11 mouse cellular contexts compared by ENCODE assay signal in the genomic region with DNA sequence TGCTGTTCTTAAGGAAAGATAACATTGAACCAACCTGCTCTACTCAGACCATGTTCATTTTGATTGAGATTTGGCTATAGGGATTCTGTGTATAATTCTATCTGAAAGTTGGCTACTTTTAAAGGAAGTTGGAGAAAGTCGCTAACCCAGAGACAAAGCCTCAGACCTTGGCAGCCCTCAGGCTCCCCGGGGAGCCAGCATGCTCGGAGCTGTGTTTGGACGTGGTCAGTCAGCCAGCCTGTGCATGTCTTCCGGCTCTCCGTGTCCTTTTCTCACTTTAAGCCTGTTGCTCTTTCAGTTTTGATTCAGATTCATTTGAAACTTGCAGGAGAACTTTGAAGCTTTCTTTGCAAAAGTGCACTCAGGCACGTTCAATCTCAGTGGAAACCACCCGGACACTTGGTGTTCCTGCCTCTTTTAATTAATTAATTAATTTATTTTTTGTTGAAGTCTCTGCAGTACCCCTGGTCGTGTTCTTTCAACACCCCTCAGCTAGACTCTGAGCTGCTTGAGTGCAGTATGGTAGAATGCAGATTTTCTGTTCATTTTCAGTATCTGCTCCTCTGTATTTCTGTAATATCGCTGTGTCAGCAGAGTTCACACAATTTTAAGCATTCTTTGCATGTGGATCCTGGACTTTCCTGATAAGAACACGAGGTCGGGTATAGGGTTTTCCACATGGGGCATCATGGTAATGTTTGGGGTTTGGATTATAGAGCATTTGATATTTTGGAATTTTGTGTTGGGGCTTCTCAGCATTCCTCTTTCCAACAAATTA.
DNase-seq lines count a peak whose midpoint lies in the region; ATAC-seq and TF ChIP-seq lines count a peak whose summit lies in the region.
"Had no signal": no experiment of that assay in that cellular context is flagged by ENCODE, and none has a peak within 500 bp of the region (broad histone marks: within the 10 kb centered on the region; RNA-seq: fewer than 3 reads in every experiment).

No protein-coding gene starts in this region.

- no peak overlapping the region for H3K4me3 ChIP-seq in kidney, postnatal 0 days (replicated peaks; ENCODE audit: low read depth, low read length)
- H3K4me3 ChIP-seq in kidney, embryonic 14.5 days (ENCODE audit: low read length), result no peak overlapping the region
- H3K4me3 ChIP-seq in forebrain, embryonic 10.5 days, result no peak overlapping the region
- H3K4me3 ChIP-seq: forebrain, embryonic 13.5 days; liver, embryonic 12.5 days; neural tube, embryonic 12.5 days had no signal

- H3K4me1 ChIP-seq in kidney, postnatal 0 days (replicated peaks; ENCODE audit: insufficient read depth, low read length), result no peaks in the 10 kb centered on the region
- no peaks in the 10 kb centered on the region for H3K4me1 ChIP-seq in kidney, embryonic 14.5 days (ENCODE audit: control insufficient read depth, insufficient read depth, low read length)
- peaks cover 16% of the 10 kb centered on the region; the same call in 1 of the 2 replicates for H3K4me1 ChIP-seq in forebrain, embryonic 10.5 days
- H3K4me1 ChIP-seq: liver, embryonic 12.5 days; neural tube, embryonic 12.5 days had no signal

- H3K9me3 ChIP-seq in kidney, postnatal 0 days (replicated peaks; ENCODE audit: low read length), result no peaks in the 10 kb centered on the region
- H3K9me3 ChIP-seq in kidney, embryonic 14.5 days (ENCODE audit: control insufficient read depth, low read length), result no peaks in the 10 kb centered on the region
- H3K9me3 ChIP-seq in forebrain, embryonic 10.5 days, result no peaks in the 10 kb centered on the region
- H3K9me3 ChIP-seq: forebrain, embryonic 13.5 days; liver, embryonic 12.5 days; neural tube, embryonic 12.5 days had no signal

- H3K9ac ChIP-seq in kidney, postnatal 0 days (ENCODE audit: low read depth, low read length), result no peak overlapping the region
- no peak overlapping the region for H3K9ac ChIP-seq in kidney, embryonic 14.5 days (ENCODE audit: low read depth, low read length)
- H3K9ac ChIP-seq: forebrain, embryonic 13.5 days; liver, embryonic 12.5 days; neural tube, embryonic 12.5 days had no signal

- 55% methylated on average over 12 of the region's 12 CpGs for WGBS in kidney, postnatal 0 days
- 67% methylated on average over 12 of the region's 12 CpGs for WGBS in kidney, embryonic 14.5 days
- WGBS in forebrain, embryonic 10.5 days, result 65% methylated on average over 12 of the region's 12 CpGs

- TF ChIP-seq CTCF in kidney, postnatal 0 days (IDR thresholded peaks at IDR 0.05; ENCODE audit: low read depth), result no peak

- ATAC-seq in kidney, postnatal 0 days (replicated peaks; ENCODE audit: low FRiP score, low read depth), result no peak
- no peak for ATAC-seq in kidney, embryonic 14.5 days (ENCODE audit: low FRiP score, low TSS enrichment)
- ATAC-seq: liver, embryonic 12.5 days had no signal

- H3K4me2 ChIP-seq in kidney, postnatal 0 days (ENCODE audit: low read length), result no peak overlapping the region
- H3K4me2 ChIP-seq in kidney, embryonic 14.5 days (replicated peaks; ENCODE audit: low read depth, low read length), result no peak overlapping the region
- H3K4me2 ChIP-seq: forebrain, embryonic 13.5 days; liver, embryonic 12.5 days; neural tube, embryonic 12.5 days had no signal

- H3K27ac ChIP-seq in kidney, postnatal 0 days, result no peak overlapping the region
- no peak overlapping the region for H3K27ac ChIP-seq in kidney, embryonic 14.5 days (ENCODE audit: low read depth, low read length)
- H3K27ac ChIP-seq in forebrain, embryonic 10.5 days, result no peak overlapping the region
- H3K27ac ChIP-seq: forebrain, embryonic 13.5 days; liver, embryonic 12.5 days; neural tube, embryonic 12.5 days had no signal

- intact Hi-C loops in gastrocnemius, postnatal 14 days (cut with DNase I; ENCODE audit: low total_unique reads), result loop anchor here (10.0 kb wide), 1 partner anchor 590 kb away; no protein-coding TSS in a partner anchor

- no peaks in the 10 kb centered on the region for H3K36me3 ChIP-seq in kidney, postnatal 0 days (ENCODE audit: insufficient read depth, low read length)
- no peaks in the 10 kb centered on the region for H3K36me3 ChIP-seq in kidney, embryonic 14.5 days (ENCODE audit: control insufficient read depth, insufficient read depth, low read length)
- no peaks in the 10 kb centered on the region for H3K36me3 ChIP-seq in forebrain, embryonic 10.5 days (replicated peaks)
- H3K36me3 ChIP-seq: liver, embryonic 12.5 days; neural tube, embryonic 12.5 days had no signal

- peak; percentile 32 for DNase-seq in kidney, postnatal 0 days (ENCODE audit: low spot score)
- peak; percentile 68 for DNase-seq in adrenal gland, postnatal 14 days
- peak; percentile 74 for DNase-seq in gastrocnemius, postnatal 14 days
- DNase-seq in heart, postnatal 4 days, result peak; percentile 76
- DNase-seq in cerebellum, postnatal 36 days, result no peak
- DNase-seq in forebrain, embryonic 10.5 days (ENCODE audit: extremely low spot score, low spot score), result no peak
- DNase-seq: right cerebral cortex, postnatal 4 days had no signal

- 0 out of 2 replicates have a peak, but pooled peaks cover 6% of the 10 kb centered on the region for H3K27me3 ChIP-seq in kidney, postnatal 0 days (ENCODE audit: insufficient read depth, low read length)
- H3K27me3 ChIP-seq in kidney, embryonic 14.5 days (ENCODE audit: control insufficient read depth, insufficient read depth, low read length), result no peaks in the 10 kb centered on the region; the same call in 1 of the 2 replicates
- H3K27me3 ChIP-seq in forebrain, embryonic 10.5 days (ENCODE audit: poor library complexity, severe bottlenecking), result peaks cover 9% of the 10 kb centered on the region; the same call in 1 of the 2 replicates
- H3K27me3 ChIP-seq: forebrain, embryonic 13.5 days; liver, embryonic 12.5 days; neural tube, embryonic 12.5 days had no signal

Comparison
In these comparisons a context has a peak if more than half of its experiments do, and no peak if none do; other contexts are left out.
1. DNase-seq: peak in kidney, postnatal 0 days (single experiment), adrenal gland, postnatal 14 days (single experiment), gastrocnemius, postnatal 14 days (single experiment) and heart, postnatal 4 days (single experiment); none in cerebellum, postnatal 36 days (0 of 2) and forebrain, embryonic 10.5 days (single experiment).